Mouse (Mus musculus): ENCODE data around the gene Rell1.
"Not testable (repeated sequence)": the region's sequence is repeated elsewhere in the genome, so short reads cannot be mapped to it uniquely, and the experiment has no call there.

Rell1 gene

DNA sequence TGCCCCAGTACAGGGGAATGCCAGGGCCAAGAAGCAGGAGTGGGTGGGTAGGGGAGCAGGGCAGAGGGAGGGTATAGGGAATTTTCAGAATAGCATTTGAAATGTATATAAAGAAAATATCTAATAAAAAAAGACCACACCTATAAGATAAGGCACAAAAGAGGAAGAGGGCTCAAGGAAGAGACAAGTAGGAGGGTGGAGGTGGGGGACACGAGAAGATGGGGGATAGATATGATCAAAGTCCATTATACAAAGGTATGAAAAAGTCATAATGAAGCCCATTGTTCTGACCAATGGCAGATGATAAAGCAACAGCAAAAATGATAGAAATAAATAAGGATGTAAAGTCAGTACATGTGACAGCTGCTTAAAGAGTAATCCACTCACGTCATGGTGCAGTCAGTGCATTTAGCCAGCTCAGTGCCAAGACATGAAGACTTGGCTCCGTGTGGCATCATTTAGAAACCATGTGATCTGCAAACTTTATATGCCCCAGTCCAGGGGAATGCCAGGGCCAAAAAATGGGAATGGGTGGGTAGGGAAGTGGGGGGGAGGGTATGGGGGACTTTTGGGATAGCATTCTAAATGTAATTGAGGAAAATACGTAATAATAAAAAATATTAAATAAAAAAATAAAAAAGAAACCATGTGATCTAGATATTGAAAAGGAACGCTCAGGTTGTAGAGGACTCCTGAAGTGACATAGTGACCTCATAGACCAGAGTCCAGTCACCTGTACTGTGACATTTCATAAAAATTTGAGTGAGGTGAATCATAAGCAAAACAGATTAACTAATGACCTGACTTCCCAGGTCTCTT, 71.5 kb downstream of the Rell1 start:
- DNase-seq (ENCODE audit: low spot score), result not testable (repeated sequence)

GRCm38 (mm10) chr5:63891912-63892311, 76.8 kb downstream of the Rell1 start:
- DNase-seq (ENCODE audit: low spot score), result no peak

GRCm38 (mm10) chr5:63891241-63891640, 77.5 kb downstream of the Rell1 start:
- DNase-seq (ENCODE audit: low spot score), result no peak

GRCm38 (mm10) chr5:63887111-63887510, 81.6 kb downstream of the Rell1 start:
- DNase-seq (ENCODE audit: low spot score), result no peak

DNA sequence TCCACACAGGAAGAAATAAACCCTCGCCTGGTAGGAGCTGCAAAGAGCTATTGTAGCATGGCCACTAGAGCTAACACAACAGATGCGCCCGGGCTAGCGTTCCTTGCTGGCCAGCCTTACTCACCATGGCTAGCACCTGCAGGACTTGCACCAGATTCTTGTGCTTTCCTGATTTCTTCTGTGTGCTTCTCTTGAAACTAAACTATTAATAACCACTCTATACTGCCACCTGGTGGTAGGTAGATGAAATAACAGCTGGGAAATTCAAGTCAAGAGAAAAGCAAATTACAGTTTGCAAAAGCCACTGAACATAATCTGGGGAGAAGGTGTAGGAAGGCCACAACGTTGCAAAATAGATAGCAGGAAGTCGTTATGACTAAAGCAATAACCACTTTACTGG, 82.0 kb downstream of the Rell1 start:
- DNase-seq (ENCODE audit: low spot score), result peak; percentile 5

DNA sequence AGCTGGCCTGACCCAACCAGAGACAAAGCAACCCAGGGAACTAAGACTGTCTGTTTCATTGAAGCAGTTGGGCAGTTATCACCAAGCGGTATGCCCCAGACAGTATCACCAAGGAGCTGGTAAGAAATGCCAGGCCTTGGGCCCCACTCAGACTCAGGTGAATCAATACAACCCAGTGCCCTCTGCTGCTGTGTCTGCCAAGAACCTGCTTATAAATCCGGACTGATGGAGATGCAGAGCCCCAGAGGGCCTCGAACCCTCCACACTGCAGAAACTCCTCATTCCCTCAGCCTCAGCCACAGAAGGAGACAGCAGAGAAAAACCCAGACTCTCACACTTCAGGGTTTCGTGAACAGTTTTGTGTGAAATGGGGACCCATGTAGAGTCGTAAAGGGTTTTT, 82.4 kb downstream of the Rell1 start:
- DNase-seq (ENCODE audit: low spot score), result no peak

- DNase-seq (ENCODE audit: low spot score), result no peak
These were observed 89.7 kb downstream of the Rell1 start for GRCm38 (mm10) chr5:63879026-63879425.

- no peak for DNase-seq (ENCODE audit: low spot score)
These were observed 92.6 kb downstream of the Rell1 start for GRCm38 (mm10) chr5:63876081-63876480.

DNA sequence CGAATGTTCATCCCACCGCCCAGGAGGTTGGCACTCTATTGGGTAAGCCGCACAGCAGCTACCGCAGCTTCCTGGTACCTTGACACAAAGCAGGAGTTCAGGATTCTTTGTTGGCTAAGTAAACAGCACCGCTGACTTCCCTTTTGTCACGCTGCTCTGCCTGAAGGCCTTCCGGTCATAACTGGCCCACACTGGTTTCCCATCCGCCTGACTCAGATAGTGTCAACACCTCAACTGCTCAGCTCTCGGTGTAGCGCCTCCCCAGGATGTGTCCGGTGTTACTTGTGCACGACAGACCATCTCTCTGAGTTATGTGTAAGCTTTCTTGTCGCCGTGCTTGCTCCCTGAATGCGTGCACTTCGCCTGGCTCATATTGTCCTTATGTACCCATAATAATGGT, 93.8 kb downstream of the Rell1 start:
- DNase-seq (ENCODE audit: low spot score), result no peak

GRCm38 (mm10) chr5:63872176-63872932, 96.3 kb downstream of the Rell1 start:
- DNase-seq (ENCODE audit: low spot score), result no peak

GRCm38 (mm10) chr5:63867421-63867820, 101.3 kb downstream of the Rell1 start:
- DNase-seq (ENCODE audit: low spot score), result no peak

DNA sequence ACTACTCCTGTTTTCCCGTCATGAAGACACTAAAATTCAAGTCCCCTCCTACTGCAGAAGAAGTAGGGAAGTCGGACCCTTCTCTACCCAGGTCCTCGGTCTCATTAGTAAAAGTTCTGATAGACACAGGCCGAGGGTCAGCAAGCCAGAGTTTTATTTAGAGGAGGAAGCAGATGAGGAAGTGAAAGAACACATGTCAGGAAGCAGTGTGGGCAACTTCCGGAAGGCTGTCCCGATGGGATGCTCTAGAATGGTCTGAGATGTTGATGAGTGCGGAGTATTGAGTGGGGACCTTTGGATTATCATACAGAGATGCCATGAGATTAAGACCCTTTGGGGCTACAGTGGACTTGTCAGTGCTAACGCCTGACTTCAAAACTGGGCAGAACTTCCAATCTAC, 109.8 kb downstream of the Rell1 start:
- DNase-seq (ENCODE audit: low spot score), result no peak
